Mouse (Mus musculus) left cerebral cortex, adult 2 months (tissue): ENCODE results near the gene Rpl36. TPM values are rescaled to one million over a fixed set of nuclear protein-coding genes. Genes with fewer than 3 reads are reported as not detected.

ENCODE experiments used
- DNase-seq, 2 experiments: peaks; one replicate each; pipeline ENCODE4 v3.0.0; 2021 to 2022; ENCODE audit warnings: low spot score in 2 of 2, mixed read lengths in 1 of 2; ENCODE audit errors: extremely low spot score in 1 of 2
- H3K27ac ChIP-seq: fragments of 200-600 bp; 2 replicates; pipeline ENCODE4 v1.8.1; 2022
- H3K4me3 ChIP-seq: fragments of 200-600 bp; 2 replicates; pipeline ENCODE4 v1.8.1; 2022
- CTCF ChIP-seq: fragments of 200-600 bp; IDR thresholded peaks from 2 replicates; pipeline ENCODE4 v1.8.1; 2022; ENCODE audit warnings: antibody characterized with exemption, mild to moderate bottlenecking, moderate library complexity
- intact Hi-C: fragments of 180-260 bp; cut with DNase I; formaldehyde crosslinking; loops from one replicate; pipeline ENCODE4 v1.15.1; 2025
- total RNA-seq, 2 experiments: library from RNA; stranded (reverse); gene quantifications; 2 replicates each; pipeline ENCODE4 v1.2.3; 2021

Gene Rpl36
- total RNA-seq, 2 experiments from 2014 or later, result 351 to 353 TPM

DNA sequence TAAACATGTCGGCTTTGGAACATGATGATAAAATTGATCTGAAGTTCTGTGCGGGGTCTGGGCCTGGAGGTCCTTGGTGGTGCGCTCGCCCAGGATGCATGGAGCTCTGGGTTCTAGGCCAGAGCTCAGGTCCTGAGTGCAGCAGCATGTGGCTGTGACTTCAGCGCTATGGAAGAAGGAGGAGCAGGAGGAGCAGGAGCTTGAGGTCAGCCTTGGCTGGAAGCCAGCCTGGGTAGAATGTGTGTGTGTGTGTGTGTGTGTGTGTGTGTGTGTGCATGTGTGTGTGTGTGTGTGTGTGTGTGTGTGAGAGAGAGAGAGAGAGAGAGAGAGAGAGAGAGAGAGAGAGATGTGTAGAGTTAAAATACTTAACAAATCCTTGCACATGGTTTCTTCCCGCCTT, 43.0 kb downstream of the Rpl36 start:
- intact Hi-C loops, result no loop called here
- H3K27ac ChIP-seq, result no peak overlapping the region
- no peak for DNase-seq
- no peak for TF ChIP-seq CTCF
- no peak overlapping the region for H3K4me3 ChIP-seq

DNA sequence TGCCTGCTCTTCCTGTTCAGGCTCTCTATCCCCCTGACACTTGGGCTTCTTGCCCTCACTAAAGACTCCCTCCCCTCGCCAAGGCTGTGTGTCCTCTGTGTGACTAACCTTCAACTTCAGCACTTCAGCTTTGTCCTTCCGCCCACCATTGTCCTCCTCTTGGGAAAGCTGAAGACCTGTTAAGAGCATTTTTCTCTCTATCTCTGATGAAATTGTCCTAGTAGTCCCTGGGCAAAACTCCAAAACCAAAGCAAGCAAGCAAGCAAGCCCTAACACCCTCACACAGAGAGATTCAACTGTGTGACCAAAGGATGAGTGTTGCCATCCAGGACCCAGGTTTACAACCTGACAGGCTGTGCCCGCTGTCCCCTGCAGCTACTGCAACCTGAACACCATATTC, 50.4 kb downstream of the Rpl36 start:
- no peak for DNase-seq
- Histone ChIP-seq H3K27ac (no peak overlapping the region), H3K4me3 (no peak overlapping the region)
- intact Hi-C loops, result no loop called here
- no peak for TF ChIP-seq CTCF

Other genes starting within 250 kb of the Rpl36 start
- 100 to 1,000 TPM; 645 to 696 TPM for gene Ptprs, start 136.9 kb upstream of the Rpl36 start, total RNA-seq
- not detected for gene Znrf4, start 101.0 kb upstream of the Rpl36 start, total RNA-seq
- gene Gm20219, start 59.0 kb upstream of the Rpl36 start, total RNA-seq, result 1 to 10 TPM; 2.5 to 4.0 TPM
- 100 to 1,000 TPM; 133 to 148 TPM for gene Safb2, start 28.8 kb upstream of the Rpl36 start, total RNA-seq
- 100 to 1,000 TPM; 160 to 168 TPM for gene Safb, start 28.6 kb upstream of the Rpl36 start, total RNA-seq
- gene 2410015M20Rik, start 3.6 kb upstream of the Rpl36 start, total RNA-seq, result 100 to 1,000 TPM; 123 to 148 TPM
- gene Lonp1, start 13.5 kb downstream of the Rpl36 start, total RNA-seq, result 10 to 100 TPM; 62.7 to 62.8 TPM
- gene Catsperd, start 14.7 kb downstream of the Rpl36 start, total RNA-seq, result under 1 TPM; 0.38 to 0.65 TPM
- 100 to 1,000 TPM in 1 of 2 experiments, 10 to 100 TPM in 1; 92.7 to 101 TPM for gene Ranbp3, start 59.9 kb downstream of the Rpl36 start, total RNA-seq
- gene Ndufa11, start 104.4 kb downstream of the Rpl36 start, total RNA-seq, result 100 to 1,000 TPM; 202 to 208 TPM
- gene Vmac, start 104.6 kb downstream of the Rpl36 start, total RNA-seq, result 10 to 100 TPM in 1 of 2 experiments, 1 to 10 TPM in 1; 8.8 to 12.7 TPM
- 1 to 10 TPM; 4.1 to 4.5 TPM for gene Nrtn, start 144.1 kb downstream of the Rpl36 start, total RNA-seq
- 10 to 100 TPM; 69.0 to 73.5 TPM for gene Dus3l, start 151.3 kb downstream of the Rpl36 start, total RNA-seq
- gene Prr22, start 156.8 kb downstream of the Rpl36 start, total RNA-seq, result 1 to 10 TPM; 1.3 to 2.6 TPM
- gene Rfx2, start 217.6 kb downstream of the Rpl36 start, total RNA-seq, result 1 to 10 TPM; 2.2 to 3.5 TPM